Mouse (Mus musculus) frontal cortex, postnatal 36 days (tissue): ENCODE data around the gene Mettl25.
A peak's percentile ranks its signal among the peaks of the same experiment; 100 is the strongest.

Experiments
- DNase-seq, 2 experiments: peaks; one replicate each; pipeline ENCODE4 v3.0.0; 2022; ENCODE audit warnings: low spot score in 2 of 2

Mettl25 gene

DNA sequence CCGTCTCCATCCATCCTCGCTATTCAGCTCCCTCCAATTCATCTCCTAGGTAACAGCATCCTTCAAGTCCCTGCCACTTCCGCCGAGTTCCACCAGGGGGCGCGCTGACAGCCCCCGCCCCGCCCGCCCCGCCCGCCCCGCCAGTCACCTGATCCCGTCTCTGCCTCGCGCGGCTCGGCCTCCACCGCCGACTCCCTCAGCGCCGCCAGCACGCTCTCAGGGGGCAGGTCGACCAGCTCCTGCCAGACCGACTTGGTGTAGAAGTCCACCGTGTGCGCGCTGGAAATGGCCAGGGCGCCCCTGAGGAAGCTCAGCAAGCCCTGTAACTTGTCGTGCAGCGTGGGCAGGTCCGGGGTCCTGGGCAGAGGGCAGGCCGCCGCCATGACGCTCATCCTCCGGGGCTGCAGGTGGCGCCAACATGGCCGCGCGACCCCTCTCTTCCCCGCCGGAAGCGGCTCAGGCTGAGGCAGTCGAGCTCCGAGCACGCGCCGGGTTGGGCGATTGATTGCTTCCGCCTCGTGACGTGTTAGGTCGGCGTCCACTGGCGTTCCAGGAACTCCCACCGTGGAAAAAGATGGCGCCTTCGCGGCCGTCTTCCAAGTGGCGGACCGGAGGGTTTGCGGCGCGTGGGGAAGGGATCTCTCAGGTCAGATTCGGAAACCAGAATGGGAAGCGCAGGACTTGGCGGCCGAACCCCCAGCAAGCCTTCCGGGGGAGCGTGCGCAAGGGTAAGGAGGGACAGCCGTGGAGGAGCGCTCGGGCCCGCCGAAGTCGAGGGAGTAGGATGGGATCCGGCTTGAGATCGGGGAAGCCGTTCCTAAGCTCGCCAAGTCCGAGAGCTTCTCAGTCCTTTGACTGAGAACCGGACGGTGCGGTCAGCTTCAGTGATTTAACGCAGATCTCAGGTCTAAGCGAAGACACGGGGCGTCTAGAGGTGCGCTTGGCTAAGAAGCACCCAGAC, at the start of gene Mettl25, which contains the start of gene Ccdc59:
TSS of gene Mettl25 (minus strand) at position 453 of the 961 bp plus-strand sequence.
TSS of gene Ccdc59 (plus strand) at position 140 of the 961 bp plus-strand sequence.
- DNase-seq = peak; percentile 97 to 98

GRCm38 (mm10) chr10:105867312-105867711, 26.1 kb upstream of the Mettl25 start:
- DNase-seq = peak in 1 of 2 experiments; percentile 19

GRCm38 (mm10) chr10:105851136-105851535, 10.0 kb upstream of the Mettl25 start:
- no peak for DNase-seq

- no peak for DNase-seq
Measured at GRCm38 (mm10) chr10:105850286-105850685, 9.1 kb upstream of the Mettl25 start.

DNA sequence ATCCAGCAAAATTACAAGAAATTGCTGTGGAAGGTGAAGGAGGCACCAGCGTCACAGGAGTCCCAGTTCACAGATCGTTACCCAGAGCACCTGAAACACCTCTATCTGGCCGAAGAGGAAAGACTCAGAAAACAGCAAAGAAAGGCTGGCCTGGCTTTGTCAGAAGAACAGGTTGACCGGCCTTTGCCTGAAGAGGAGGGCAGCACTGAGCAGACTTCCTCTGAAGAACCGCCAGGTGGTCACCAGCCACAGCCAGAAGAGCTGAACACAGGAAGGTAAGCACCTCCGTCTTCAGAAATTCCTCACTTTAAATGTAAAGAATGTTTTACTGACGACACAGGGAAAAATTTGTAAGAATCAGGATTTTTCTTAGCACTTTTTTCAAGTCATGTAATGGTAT, 1.4 kb upstream of the Mettl25 start:
- DNase-seq = no peak

GRCm38 (mm10) chr10:105834627-105835228, 6.5 kb downstream of the Mettl25 start:
- peak; percentile 29 to 38 for DNase-seq

DNA sequence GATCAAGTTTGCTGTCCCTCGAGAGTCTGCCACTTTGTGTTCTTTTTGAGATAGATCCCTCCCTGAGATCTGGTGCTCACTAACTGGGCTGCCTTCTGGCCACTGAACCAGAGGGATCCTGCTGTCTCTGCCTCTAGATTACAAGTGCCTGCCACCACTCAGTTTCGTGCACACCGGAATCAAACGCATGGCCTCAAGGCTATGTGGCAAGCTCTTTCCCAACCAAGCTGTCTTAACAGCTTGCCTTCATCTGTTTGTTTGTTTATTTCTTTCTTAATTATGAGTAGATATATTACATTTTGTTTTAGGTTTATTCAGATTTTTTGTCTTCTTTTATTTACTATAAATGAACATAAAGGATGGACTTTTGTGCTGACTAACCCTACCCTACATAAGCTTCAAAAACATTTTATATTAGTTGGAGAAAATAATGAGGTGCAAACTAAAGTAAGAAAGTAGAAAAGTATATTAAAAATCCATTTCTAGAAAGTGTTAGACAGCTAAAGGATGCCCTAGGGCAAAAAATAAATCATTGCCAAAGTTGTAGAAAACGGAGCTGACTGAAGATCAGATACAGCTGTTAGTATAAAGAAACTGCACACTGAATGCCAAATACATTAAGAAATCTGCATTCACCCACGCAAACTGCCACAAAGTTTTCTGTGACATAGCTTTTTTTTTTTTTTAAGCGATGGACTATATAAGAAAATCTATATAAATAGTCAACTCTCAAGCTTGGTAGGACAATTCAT, 34.7 kb downstream of the Mettl25 start:
- no peak for DNase-seq

GRCm38 (mm10) chr10:105803461-105803860, 37.7 kb downstream of the Mettl25 start:
- DNase-seq = no peak

DNA sequence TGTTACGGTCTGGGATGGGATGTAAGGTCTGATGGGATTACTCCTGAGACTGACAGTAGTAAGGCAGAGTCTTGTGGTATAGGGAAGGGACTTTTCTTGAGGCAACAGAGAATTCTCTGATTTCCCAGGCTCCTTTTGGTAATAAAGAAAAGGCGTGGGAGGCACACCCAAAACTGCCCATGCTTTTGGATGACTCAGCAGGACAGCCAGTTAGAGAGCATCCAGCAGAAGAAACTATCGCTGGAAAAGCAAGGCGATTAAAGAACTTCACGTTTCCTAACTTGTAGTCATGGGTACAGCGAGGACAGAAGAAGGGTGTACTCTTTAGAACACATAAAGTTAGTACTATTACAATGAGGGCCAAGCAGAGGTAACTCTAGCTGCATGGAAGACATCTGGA, 39.0 kb downstream of the Mettl25 start:
- DNase-seq = peak in 1 of 2 experiments; percentile 10

- no peak for DNase-seq
Measured at GRCm38 (mm10) chr10:105801147-105801546, 40.0 kb downstream of the Mettl25 start.

- DNase-seq = no peak
Measured at GRCm38 (mm10) chr10:105797250-105797924, 43.8 kb downstream of the Mettl25 start.

DNA sequence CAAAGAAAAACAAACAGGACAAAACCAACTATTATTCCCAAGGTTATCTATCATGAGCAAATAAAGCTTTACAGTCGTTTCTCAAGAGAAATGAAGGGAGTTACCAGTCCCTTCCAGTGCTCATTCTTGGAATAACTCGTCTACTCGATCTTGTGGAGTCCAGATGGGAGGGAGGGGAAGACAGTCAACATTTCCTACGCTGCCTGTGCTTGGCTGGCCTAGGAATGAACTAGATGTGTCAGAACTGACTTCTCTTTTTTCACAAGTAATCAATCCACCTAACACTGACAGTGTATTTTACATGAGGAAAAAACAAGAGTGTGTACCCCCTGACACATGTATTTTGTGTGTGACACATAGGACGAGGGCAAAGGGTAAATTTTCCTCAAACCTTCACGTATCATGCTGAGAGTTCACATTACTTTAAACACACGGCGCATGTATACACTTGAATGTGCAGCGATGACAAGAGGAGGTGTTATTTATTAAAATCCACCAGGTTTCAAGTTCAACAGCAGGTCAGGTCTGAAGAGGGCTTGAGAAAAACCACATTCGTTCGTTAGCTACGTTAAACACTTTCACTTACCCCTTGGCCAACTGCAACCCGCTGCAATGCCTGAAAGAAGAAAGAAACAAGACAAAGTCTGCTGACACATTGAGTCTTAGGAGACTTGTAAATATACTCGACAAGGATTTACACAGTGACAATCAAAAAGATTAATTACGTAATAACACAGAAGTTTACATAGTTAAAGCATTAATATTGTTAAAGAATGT, 47.2 kb downstream of the Mettl25 start:
- no peak for DNase-seq

DNA sequence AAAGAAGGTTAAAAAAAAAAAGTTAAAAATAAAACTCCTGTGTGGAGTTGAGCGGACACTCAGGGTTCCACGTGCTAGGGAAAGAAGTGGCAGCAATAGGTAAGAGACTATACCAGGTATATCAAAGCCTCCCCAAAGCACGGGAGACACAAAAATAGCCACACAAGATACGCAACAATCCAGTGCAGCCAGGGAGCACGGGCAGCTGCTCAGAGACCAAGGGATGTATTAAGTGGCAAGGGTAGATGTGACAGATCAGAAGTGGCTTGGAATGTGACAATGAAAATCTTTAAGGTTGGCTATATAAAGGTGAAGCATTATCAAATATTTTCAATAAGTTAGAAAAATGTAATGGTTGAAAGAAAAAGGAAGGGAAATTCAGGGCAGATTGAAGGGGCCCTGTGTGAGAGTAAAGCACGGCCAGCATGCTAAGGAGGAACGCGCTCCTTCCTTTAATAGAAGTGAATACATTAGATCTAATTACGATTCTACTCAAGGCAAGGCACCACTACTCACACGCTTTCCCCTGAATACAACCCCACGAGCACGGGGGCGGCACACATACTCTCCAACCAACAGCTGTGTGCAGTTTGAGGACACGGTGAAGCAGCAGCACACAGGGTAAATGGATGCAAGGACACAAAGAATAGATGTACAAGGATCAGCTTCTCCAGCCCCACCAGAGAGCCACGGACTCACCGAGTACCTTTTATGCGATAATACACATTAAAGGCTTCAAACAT, 52.3 kb downstream of the Mettl25 start:
- DNase-seq = peak; percentile 63 to 72

- peak in 1 of 2 experiments; percentile 13 for DNase-seq
Measured at GRCm38 (mm10) chr10:105783766-105784165, 57.4 kb downstream of the Mettl25 start.

DNA sequence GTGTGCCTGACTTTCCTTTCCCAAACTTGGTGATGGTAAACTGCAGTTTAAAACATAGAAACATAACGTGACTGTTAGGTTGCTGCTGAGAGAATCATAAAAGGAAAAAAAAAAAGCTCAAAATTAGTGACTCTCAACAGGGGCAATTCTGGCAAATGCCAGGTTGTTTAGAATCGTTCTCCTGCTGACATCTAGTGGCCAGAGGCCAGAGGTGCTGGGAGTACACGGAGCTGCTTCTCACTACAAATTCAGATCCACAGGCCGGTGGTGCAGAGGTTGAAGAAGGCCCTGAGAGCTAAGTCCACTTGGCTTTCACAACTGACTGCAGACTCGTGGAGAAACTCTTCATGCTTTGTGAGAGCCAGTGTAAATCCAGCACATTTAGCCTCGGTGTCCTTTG, 66.8 kb downstream of the Mettl25 start:
- peak; percentile 76 to 89 for DNase-seq

DNA sequence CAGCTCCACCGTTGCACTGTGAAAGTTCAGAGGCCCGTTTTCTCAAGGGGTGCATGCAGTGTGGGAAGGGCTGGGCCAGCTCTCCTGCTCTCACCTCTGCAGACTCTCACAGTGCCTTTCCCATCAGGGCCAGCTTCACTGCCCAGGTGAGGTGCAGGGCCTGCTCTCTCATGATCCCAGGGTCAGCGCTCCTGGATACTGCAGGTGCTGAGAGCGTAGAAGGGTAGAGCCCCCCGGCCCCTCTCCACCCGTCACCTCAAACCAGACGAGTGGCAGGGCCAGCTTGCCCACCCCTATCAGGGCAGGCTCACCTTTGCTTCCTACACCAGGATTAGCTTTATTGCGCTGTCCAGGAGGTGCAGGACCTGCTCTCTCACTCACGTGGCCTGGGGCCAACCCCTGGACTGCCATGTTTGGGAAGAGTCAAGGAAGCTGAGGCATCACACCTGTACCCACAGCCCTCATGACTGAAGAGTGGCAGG, 68.3 kb downstream of the Mettl25 start:
- DNase-seq = no peak

DNA sequence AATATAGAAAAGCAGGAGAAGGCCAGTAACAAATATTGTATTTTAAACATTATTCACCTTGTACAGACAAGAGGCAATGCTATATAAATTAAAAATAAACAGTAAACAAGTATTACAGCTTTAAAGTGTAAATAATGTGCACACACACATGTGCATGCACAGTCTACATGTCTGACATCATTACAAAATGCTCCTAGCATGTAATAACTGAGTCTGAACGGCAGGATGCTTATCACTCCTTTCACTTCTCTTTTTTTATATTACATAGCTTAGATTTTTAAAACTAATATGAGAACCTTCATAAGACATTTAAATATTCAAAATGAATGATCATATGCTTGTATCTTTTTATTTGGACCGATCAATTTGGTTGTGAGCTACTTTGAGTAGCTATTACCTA, 77.2 kb downstream of the Mettl25 start:
- DNase-seq = no peak

DNA sequence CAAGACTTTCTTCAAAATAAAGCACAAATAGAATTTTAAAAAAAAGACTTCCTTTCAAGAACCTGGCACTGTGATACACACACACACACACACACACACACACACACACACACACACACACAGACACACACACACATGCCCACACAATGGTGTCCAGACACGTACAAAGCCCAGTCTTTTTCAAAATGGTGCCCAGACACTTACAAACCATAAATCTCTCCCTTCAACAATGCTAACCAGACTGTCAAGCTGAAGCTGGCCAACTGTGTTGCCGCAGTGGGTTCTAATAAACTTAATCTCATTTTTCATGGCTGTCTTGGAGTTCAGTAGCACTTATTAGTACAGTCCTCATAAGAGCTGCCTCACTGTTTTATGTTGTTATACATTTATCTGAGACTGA, 80.7 kb downstream of the Mettl25 start:
- DNase-seq = no peak

- DNase-seq = no peak
Measured at GRCm38 (mm10) chr10:105760046-105760445, 81.1 kb downstream of the Mettl25 start.
